Mouse (Mus musculus): Measurements from ENCODE around the gene Fmnl2. TPM values are rescaled to one million over a fixed set of nuclear protein-coding genes. Genes with fewer than 3 reads are reported as not detected.

Gene Fmnl2
- polyA plus RNA-seq (2015; fragmentation: Nextera tagmentation; extraction: Ambion mirVana) = 1.9 and 2.1 TPM in 2 replicates

- no peak for TF ChIP-seq CTCF (IDR thresholded peaks at IDR 0.05; ENCODE audit: low read depth)
- peak within 1 kb of the TSS; percentile 62 for H3K9ac ChIP-seq (ENCODE audit: low read depth, low read length)
- peak; percentile 59 for ATAC-seq
Measured at GRCm38 (mm10) chr2:52857611-52858528, at the start of gene Fmnl2. Gene Fmnl2 (plus strand): TSS chr2:52857860.

GRCm38 (mm10) chr2:52809988-52810387 is 47.7 kb upstream of the Fmnl2 start:
- 67% methylated on average over 5 of the region's 5 CpGs for WGBS
- Histone ChIP-seq H3K9me3 (ENCODE audit: control insufficient read depth) (no peaks in the 10 kb centered on the region), H3K4me2 (replicated peaks; ENCODE audit: low read depth) (no peak overlapping the region), H3K36me3 (ENCODE audit: control insufficient read depth, insufficient read depth) (no peaks in the 10 kb centered on the region), H3K4me3 (ENCODE audit: low read depth, low read length) (no peak overlapping the region), H3K9ac (ENCODE audit: low read depth, low read length) (no peak overlapping the region), H3K27me3 (replicated peaks; ENCODE audit: control insufficient read depth, insufficient read depth, low read length) (no peaks in the 10 kb centered on the region), H3K27ac (ENCODE audit: low read depth, low read length) (no peak overlapping the region), H3K4me1 (replicated peaks; ENCODE audit: control insufficient read depth, insufficient read depth, low read length) (no peaks in the 10 kb centered on the region)
- ATAC-seq = no peak
- no peak for TF ChIP-seq CTCF (IDR thresholded peaks at IDR 0.05; ENCODE audit: low read depth)

More at GRCm38 (mm10) chr2:52857611-52858528, at the start of gene Fmnl2:
- peak within 1 kb of the TSS; percentile 95 for H3K4me2 ChIP-seq (replicated peaks; ENCODE audit: low read depth)
- no peaks in the 10 kb centered on the region for H3K9me3 ChIP-seq (ENCODE audit: control insufficient read depth)
- 0 out of 2 replicates have a peak, but pooled peaks cover 4% of the 10 kb centered on the region for H3K4me1 ChIP-seq (replicated peaks; ENCODE audit: control insufficient read depth, insufficient read depth, low read length)
- H3K36me3 ChIP-seq (ENCODE audit: control insufficient read depth, insufficient read depth) = no peaks in the 10 kb centered on the region
- no peak within 1 kb of the TSS; the same call in 1 of the 2 replicates for H3K27ac ChIP-seq (ENCODE audit: low read depth, low read length)
- peaks cover 8% of the 10 kb centered on the region for H3K27me3 ChIP-seq (replicated peaks; ENCODE audit: control insufficient read depth, insufficient read depth, low read length)
- under 1% methylated on average over 102 of the region's 114 CpGs for WGBS
- peak within 1 kb of the TSS; percentile 86 for H3K4me3 ChIP-seq (ENCODE audit: low read depth, low read length)

- Histone ChIP-seq H3K27ac (ENCODE audit: low read depth, low read length) (no peak overlapping the region), H3K4me1 (replicated peaks; ENCODE audit: control insufficient read depth, insufficient read depth, low read length) (no peaks in the 10 kb centered on the region), H3K9ac (ENCODE audit: low read depth, low read length) (no peak overlapping the region), H3K36me3 (ENCODE audit: control insufficient read depth, insufficient read depth) (no peaks in the 10 kb centered on the region), H3K4me3 (ENCODE audit: low read depth, low read length) (no peak overlapping the region), H3K4me2 (replicated peaks; ENCODE audit: low read depth) (no peak overlapping the region), H3K27me3 (replicated peaks; ENCODE audit: control insufficient read depth, insufficient read depth, low read length) (no peaks in the 10 kb centered on the region), H3K9me3 (ENCODE audit: control insufficient read depth) (no peaks in the 10 kb centered on the region)
- TF ChIP-seq CTCF (IDR thresholded peaks at IDR 0.05; ENCODE audit: low read depth) = no peak
- WGBS = 52% methylated on average over 5 of the region's 5 CpGs
- no peak for ATAC-seq
Measured at GRCm38 (mm10) chr2:52811691-52812090, 46.0 kb upstream of the Fmnl2 start.

- H3K9me3 ChIP-seq (ENCODE audit: control insufficient read depth) = no peaks in the 10 kb centered on the region
- H3K4me3 ChIP-seq (ENCODE audit: low read depth, low read length) = no peak overlapping the region
- no peak for TF ChIP-seq CTCF (IDR thresholded peaks at IDR 0.05; ENCODE audit: low read depth)
- no peak for ATAC-seq
- no peaks in the 10 kb centered on the region for H3K4me1 ChIP-seq (replicated peaks; ENCODE audit: control insufficient read depth, insufficient read depth, low read length)
- H3K27ac ChIP-seq (ENCODE audit: low read depth, low read length) = no peak overlapping the region
- H3K27me3 ChIP-seq (replicated peaks; ENCODE audit: control insufficient read depth, insufficient read depth, low read length) = no peaks in the 10 kb centered on the region
- 92% methylated on average over 1 of the region's 1 CpGs for WGBS
- no peak overlapping the region for H3K4me2 ChIP-seq (replicated peaks; ENCODE audit: low read depth)
- no peaks in the 10 kb centered on the region for H3K36me3 ChIP-seq (ENCODE audit: control insufficient read depth, insufficient read depth)
- H3K9ac ChIP-seq (ENCODE audit: low read depth, low read length) = no peak overlapping the region
Measured at GRCm38 (mm10) chr2:52817341-52817740, 40.3 kb upstream of the Fmnl2 start.

GRCm38 (mm10) chr2:52818944-52819343 is 38.7 kb upstream of the Fmnl2 start:
- no peak for ATAC-seq
- H3K4me1 ChIP-seq (replicated peaks; ENCODE audit: control insufficient read depth, insufficient read depth, low read length) = no peaks in the 10 kb centered on the region
- H3K4me3 ChIP-seq (ENCODE audit: low read depth, low read length) = no peak overlapping the region
- H3K27me3 ChIP-seq (replicated peaks; ENCODE audit: control insufficient read depth, insufficient read depth, low read length) = no peaks in the 10 kb centered on the region
- H3K4me2 ChIP-seq (replicated peaks; ENCODE audit: low read depth) = no peak overlapping the region
- H3K36me3 ChIP-seq (ENCODE audit: control insufficient read depth, insufficient read depth) = no peaks in the 10 kb centered on the region
- 63% methylated on average over 4 of the region's 4 CpGs for WGBS
- no peak overlapping the region for H3K27ac ChIP-seq (ENCODE audit: low read depth, low read length)
- no peak for TF ChIP-seq CTCF (IDR thresholded peaks at IDR 0.05; ENCODE audit: low read depth)
- H3K9me3 ChIP-seq (ENCODE audit: control insufficient read depth) = no peaks in the 10 kb centered on the region
- H3K9ac ChIP-seq (ENCODE audit: low read depth, low read length) = no peak overlapping the region

GRCm38 (mm10) chr2:52822214-52822613 is 35.4 kb upstream of the Fmnl2 start:
- TF ChIP-seq CTCF (IDR thresholded peaks at IDR 0.05; ENCODE audit: low read depth) = no peak
- ATAC-seq = no peak
- 64% methylated on average over 2 of the region's 2 CpGs for WGBS
- Histone ChIP-seq H3K4me1 (replicated peaks; ENCODE audit: control insufficient read depth, insufficient read depth, low read length) (no peaks in the 10 kb centered on the region), H3K9me3 (ENCODE audit: control insufficient read depth) (no peaks in the 10 kb centered on the region), H3K27ac (ENCODE audit: low read depth, low read length) (no peak overlapping the region), H3K4me2 (replicated peaks; ENCODE audit: low read depth) (no peak overlapping the region), H3K9ac (ENCODE audit: low read depth, low read length) (no peak overlapping the region), H3K36me3 (ENCODE audit: control insufficient read depth, insufficient read depth) (no peaks in the 10 kb centered on the region), H3K27me3 (replicated peaks; ENCODE audit: control insufficient read depth, insufficient read depth, low read length) (no peaks in the 10 kb centered on the region), H3K4me3 (ENCODE audit: low read depth, low read length) (no peak overlapping the region)
